ENCODE assay signal across 8 mouse cellular contexts in the genomic region with DNA sequence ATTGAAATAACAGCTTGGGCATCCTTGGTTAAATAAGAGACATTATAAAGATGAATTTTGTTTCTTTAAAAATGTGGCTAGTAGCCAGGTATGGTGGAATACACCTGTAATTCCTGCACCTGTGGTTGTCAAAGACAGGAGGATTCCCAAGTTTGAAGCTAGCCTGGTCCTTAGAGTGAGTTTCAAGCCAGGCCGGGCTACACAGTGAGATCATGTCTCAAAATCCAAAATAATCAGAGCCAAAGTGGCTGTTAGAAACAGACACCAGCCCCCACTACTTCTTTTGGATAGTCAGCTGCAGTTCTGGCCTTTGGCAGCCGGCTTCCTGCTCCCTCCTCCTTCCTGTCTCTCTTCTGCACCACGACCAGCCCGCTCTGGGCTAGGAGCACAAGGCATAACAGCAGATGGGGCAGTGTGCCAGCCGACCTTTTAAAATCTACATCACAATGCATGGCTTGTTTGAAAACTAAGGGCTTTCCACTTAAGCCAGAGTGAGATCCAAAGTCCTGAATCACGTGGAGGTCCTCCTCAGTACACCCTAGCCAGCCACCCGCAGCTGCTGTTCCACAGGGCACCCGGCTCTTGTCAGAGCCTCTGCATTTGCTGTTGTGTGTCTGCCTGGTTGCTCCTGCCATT.
DNase-seq lines count a peak whose midpoint lies in the region; ATAC-seq lines count a peak whose summit lies in the region.

No protein-coding gene starts in this region.

- H3K9me3 ChIP-seq in forebrain, embryonic 13.5 days (replicated peaks): no peaks in the 10 kb centered on the region
- H3K9me3 ChIP-seq in hindbrain, embryonic 10.5 days: no peaks in the 10 kb centered on the region
- no peaks in the 10 kb centered on the region for H3K9me3 ChIP-seq in midbrain, embryonic 12.5 days

- 6% methylated on average over 8 of the region's 8 CpGs for WGBS in forebrain, embryonic 13.5 days
- WGBS in hindbrain, embryonic 10.5 days: 28% methylated on average over 8 of the region's 8 CpGs
- 11% methylated on average over 8 of the region's 8 CpGs for WGBS in midbrain, embryonic 12.5 days

- DNase-seq in heart, adult 11 months: peak; percentile 93
- no peak for DNase-seq in heart, postnatal 25 days (ENCODE audit: low spot score)
- peak; percentile 42 for DNase-seq in hindbrain, embryonic 10.5 days (ENCODE audit: low spot score)
- peak; percentile 30 to 40 for DNase-seq in layer of hippocampus, postnatal 25 days (ENCODE audit: extremely low spot score in 1 of 2, low spot score in 1 of 2)
- DNase-seq in thymus, postnatal 25 days: peak; percentile 19

- no peak overlapping the region for H3K9ac ChIP-seq in forebrain, embryonic 13.5 days
- no peak overlapping the region for H3K9ac ChIP-seq in midbrain, embryonic 12.5 days (replicated peaks)

- H3K4me1 ChIP-seq in forebrain, embryonic 13.5 days: peaks cover 23% of the 10 kb centered on the region
- H3K4me1 ChIP-seq in hindbrain, embryonic 10.5 days (replicated peaks): peaks cover 38% of the 10 kb centered on the region
- H3K4me1 ChIP-seq in midbrain, embryonic 12.5 days: peaks cover 14% of the 10 kb centered on the region

- H3K36me3 ChIP-seq in forebrain, embryonic 13.5 days (ENCODE audit: poor library complexity, severe bottlenecking): no peaks in the 10 kb centered on the region
- H3K36me3 ChIP-seq in hindbrain, embryonic 10.5 days: no peaks in the 10 kb centered on the region
- no peaks in the 10 kb centered on the region for H3K36me3 ChIP-seq in midbrain, embryonic 12.5 days

- peak overlapping the region; percentile 54 for H3K27ac ChIP-seq in forebrain, embryonic 13.5 days
- peak overlapping the region; percentile 12; the same call in 1 of the 2 replicates for H3K27ac ChIP-seq in hindbrain, embryonic 10.5 days
- no peak overlapping the region; the same call in 1 of the 2 replicates for H3K27ac ChIP-seq in midbrain, embryonic 12.5 days (replicated peaks)

- no peaks in the 10 kb centered on the region for H3K27me3 ChIP-seq in forebrain, embryonic 13.5 days
- no peaks in the 10 kb centered on the region; the same call in 1 of the 2 replicates for H3K27me3 ChIP-seq in hindbrain, embryonic 10.5 days (ENCODE audit: insufficient read depth, poor library complexity, severe bottlenecking)
- no peaks in the 10 kb centered on the region for H3K27me3 ChIP-seq in midbrain, embryonic 12.5 days

- intact Hi-C loops in heart, postnatal 25 days (cut with DNase I): no loop called here

- peak overlapping the region; percentile 20; the same call in 1 of the 2 replicates for H3K4me2 ChIP-seq in forebrain, embryonic 13.5 days
- H3K4me2 ChIP-seq in midbrain, embryonic 12.5 days (replicated peaks): no peak overlapping the region

- no peak overlapping the region for H3K4me3 ChIP-seq in forebrain, embryonic 13.5 days
- no peak overlapping the region for H3K4me3 ChIP-seq in hindbrain, embryonic 10.5 days
- no peak overlapping the region for H3K4me3 ChIP-seq in midbrain, embryonic 12.5 days

- peak; percentile 91 for ATAC-seq in forebrain, embryonic 13.5 days
- peak; percentile 90 for ATAC-seq in midbrain, embryonic 12.5 days (ENCODE audit: low FRiP score, low read depth)
- ATAC-seq in erythroblast, adult 5-6 weeks (replicated peaks; ENCODE audit: low FRiP score, poor library complexity, severe bottlenecking): no peak
